Mouse (Mus musculus) cerebellum, adult 2 months (tissue): ENCODE measurements around the gene Mybpc2.

Experiments used
- CTCF ChIP-seq: fragments of 200-500 bp; IDR thresholded peaks from 2 replicates; pipeline ENCODE4 v1.5.1; 2011; ENCODE audit warnings: low read depth, mild to moderate bottlenecking, control low read depth, low read length, moderate library complexity, borderline replicate concordance; ENCODE audit not compliant: insufficient read depth
- POLR2A ChIP-seq: fragments of 200-500 bp; IDR thresholded peaks from 2 replicates; pipeline ENCODE4 v1.6.1; 2011; ENCODE audit warnings: low read length, control low read depth, borderline replicate concordance; ENCODE audit not compliant: insufficient read depth

- TF ChIP-seq POLR2A (no peak), CTCF (no peak)
Measured at GRCm38 (mm10) chr7:44486927-44487575, 37.4 kb downstream of the Mybpc2 start.
